Mouse (Mus musculus) embryo, embryonic 11.5 days (tissue): ENCODE results near the gene Eml1.

ENCODE experiments used
- DNase-seq: peaks from one replicate; pipeline ENCODE4 v3.0.0-alpha.2; 2012; ENCODE audit warnings: low read depth, low spot score

Eml1 gene

DNA sequence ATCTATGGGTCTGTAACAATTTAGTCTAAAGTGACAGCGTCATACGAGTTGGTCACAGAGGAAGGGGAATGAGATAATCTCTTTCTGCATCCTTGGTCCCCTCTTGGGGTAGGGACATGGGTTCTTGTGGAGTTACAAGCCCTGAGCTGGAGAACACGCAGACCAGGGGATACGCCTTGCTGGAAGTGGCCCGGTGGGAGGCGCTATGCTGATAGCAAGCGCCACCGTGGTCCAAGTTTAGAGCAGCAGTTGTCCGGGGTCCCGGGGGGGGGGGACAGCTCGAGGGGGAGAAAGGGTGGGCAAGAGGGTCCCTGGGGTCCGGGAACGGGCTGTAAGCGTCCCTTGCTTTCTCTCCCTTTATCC, 51.7 kb downstream of the Eml1 start:
- peak; percentile 53 for DNase-seq

GRCm38 (mm10) chr12:108422858-108423631, 52.3 kb downstream of the Eml1 start:
- DNase-seq, result peak; percentile 63

DNA sequence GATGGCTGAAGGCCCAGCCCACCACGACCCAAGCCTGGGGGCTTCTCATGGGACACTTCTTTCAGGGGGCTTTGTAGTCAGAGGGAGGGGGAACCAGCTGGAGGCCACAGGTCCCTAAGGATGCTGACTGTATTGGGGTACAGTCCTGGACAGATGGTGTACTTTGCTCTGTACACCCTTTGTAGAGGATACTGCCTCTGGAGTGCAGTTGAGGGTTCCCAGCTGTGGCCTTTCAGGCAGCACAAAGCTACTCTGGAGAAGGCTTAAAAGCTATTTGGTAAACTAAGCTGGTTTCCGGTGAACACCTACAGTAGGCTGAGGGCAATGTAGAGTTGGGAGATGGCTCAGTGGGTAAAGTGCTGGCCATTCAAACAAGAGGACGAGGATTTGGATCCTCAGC, 60.2 kb downstream of the Eml1 start:
- no peak for DNase-seq

GRCm38 (mm10) chr12:108431714-108432113, 61.0 kb downstream of the Eml1 start:
- no peak for DNase-seq

- DNase-seq, result no peak
Measured at GRCm38 (mm10) chr12:108432578-108432977, 61.8 kb downstream of the Eml1 start.

DNA sequence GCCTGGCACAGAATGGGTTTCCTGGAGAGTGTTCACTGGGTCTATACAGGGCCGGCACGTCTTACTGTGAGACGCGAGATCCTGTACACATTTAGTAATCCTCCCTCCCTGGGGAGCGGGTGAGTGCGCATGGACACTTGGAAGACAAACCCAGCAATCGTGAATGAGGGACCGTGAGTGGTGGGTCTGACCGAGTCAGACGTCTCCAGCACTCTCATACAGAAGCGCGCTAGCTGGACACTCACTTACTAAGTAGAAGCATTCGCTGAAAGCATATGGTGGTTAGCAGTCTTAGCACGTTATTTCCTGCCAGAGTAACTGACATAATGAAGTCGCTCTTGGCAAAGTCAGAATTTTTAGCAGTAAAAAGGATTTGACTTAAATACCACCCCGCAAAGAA, 62.3 kb downstream of the Eml1 start:
- DNase-seq, result no peak

DNA sequence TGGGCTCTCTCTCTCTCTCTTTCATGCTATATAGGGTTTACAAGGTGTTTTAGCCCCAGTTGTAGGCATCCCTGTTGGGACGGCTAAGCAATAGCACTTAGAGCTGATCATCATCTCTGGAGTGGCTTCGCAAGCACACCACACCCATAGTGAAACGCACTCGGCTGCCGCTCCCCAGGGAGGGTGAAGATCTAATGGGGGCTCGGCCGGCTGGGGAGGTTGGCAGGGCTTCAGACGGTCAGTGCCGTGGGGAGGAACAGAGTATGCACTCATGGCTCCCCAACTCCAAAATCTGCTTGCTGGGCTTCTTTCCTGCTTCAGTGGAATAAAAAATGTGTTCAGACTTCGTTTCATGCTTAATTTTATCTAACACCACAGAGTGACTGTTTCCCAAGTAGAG, 62.7 kb downstream of the Eml1 start:
- DNase-seq, result no peak

DNA sequence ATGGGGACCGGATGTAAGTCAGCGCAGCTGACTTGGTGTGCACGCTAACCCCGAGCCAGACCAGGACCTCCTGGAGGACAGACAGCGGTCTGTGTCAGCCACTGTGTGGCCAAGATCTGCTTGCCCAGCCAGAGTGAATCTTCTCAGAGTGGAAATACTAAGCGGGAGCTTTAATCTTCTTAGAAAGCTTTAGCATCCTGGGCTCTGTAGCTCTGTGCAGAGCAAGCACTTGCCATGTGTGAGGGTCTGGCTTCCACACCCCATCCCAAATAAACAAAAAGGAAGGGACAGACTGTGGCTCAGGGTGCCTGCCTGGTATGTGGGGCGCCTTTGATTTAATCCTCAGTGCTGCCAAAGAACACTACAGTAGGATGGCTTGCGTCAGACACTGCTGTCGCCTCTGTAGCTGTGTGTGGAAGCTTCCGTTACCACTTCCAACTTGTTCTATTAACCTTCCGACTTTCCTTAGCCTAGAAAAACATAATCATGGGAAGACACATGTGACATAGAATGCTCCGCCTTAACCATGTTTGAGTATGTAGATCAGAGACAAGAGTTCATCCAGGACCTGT, 64.8 kb downstream of the Eml1 start:
- no peak for DNase-seq

DNA sequence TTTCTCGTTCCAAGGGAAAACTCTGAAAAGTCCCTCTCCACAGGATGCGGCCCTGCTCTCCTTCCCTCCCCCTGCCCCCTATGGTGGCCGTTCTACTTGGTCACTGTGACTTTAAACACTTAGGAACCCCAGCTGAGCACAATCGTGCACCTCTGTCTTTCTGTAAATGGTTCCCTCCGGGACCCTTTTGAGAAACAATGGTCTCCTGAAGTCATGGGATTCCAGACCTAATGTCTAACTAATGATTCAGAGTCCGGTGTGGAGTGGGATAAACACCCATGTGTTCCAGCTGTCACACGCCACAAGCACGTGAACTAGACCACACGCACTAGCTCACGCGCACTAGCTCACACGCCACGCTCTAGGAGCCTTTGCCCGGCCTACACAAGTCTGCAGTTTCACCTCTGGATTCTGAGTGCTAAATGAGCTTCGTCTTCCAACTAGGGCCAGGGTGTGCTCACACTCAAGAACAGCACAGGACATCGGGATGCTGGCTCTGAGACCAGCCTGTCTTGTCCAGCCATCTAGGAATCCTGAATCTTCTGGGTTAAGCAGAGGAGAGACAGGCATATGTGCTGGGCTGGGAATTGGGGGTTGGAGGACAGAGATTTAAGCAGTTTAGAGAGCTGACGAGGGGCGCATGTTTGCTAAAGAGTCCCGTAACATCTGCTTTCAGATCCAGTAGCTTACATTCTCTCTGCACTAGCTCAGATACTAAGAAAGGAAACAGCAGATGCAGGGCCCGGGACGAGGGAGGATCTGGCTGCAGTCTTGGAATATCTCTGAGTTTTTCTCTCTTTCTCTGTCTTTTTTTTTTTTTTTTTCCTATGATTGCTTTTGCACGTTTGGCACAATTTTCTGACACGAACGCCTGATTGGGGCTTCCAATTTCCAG, 65.5 kb downstream of the Eml1 start:
- no peak for DNase-seq

- no peak for DNase-seq
Measured at GRCm38 (mm10) chr12:108437446-108437845, 66.7 kb downstream of the Eml1 start.

DNA sequence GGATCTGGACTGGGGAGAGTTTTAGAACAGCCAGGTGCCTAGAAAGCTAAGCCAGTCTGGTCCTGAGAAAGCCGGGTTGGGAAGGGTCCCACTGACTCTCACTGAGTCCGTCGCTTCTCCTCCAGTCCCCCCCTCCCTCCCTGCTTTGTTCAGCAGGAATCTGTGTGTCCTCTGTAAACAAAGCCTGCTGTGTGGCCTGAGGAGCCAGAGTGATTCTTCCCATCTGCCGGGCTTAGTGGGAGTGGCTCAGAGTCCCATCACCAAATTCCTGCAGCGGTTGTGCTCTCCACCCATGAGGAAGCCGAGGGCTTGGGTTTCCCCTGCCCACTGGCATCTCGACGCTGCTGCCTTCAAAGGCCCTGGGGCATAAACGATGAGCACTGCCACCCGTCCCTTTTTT, 72.5 kb downstream of the Eml1 start:
- DNase-seq, result peak; percentile 50

- no peak for DNase-seq
Measured at GRCm38 (mm10) chr12:108443708-108444107, 73.0 kb downstream of the Eml1 start.

GRCm38 (mm10) chr12:108444166-108445115, 73.7 kb downstream of the Eml1 start:
- no peak for DNase-seq

GRCm38 (mm10) chr12:108446721-108447120, 76.0 kb downstream of the Eml1 start:
- DNase-seq, result no peak

GRCm38 (mm10) chr12:108448396-108448795, 77.6 kb downstream of the Eml1 start:
- no peak for DNase-seq

DNA sequence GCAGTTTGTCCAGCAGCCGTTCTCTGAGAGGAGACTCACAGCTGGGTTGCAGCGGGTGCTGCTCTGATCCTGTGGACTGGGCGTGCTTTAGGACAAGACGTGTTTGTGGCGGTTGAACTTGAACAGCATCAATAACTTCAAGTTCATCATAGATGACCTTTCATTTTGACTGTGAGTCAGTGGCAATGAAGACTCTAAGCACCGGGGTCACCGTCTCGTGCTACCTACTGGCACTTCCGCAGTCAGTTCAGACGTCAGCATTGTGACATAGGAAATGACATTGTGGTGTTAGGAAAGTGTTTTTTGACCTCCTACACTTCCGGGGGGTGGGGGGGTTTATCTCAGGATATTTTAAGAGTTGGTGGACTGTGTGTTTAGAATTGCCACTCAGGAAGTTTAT, 79.2 kb downstream of the Eml1 start:
- no peak for DNase-seq

- DNase-seq, result no peak
Measured at GRCm38 (mm10) chr12:108450546-108450945, 79.8 kb downstream of the Eml1 start.

GRCm38 (mm10) chr12:108452151-108452874, 81.6 kb downstream of the Eml1 start:
- no peak for DNase-seq

DNA sequence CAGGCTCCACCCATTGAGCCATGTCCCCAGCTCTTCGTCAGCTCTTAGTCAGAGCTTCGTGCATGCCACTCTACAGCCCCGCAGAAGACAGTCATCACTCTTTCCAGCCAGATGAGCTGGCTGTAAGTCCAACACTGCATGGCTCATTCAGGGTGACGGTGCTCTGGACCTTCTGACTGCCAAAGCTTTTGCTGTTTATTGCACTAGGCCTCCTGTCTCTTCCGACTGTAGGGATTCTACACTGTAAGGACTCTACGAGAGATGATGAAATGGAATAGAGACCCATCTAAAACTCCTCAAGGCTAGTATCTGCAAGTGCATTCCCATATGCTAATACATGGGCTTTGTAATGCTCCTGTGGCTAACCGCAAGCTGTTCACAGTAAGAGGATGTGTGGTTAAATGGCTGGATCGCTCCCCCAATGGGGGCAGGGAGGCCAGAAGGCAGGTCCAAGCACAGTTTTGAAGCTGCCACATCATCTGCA, 82.8 kb downstream of the Eml1 start:
- no peak for DNase-seq

GRCm38 (mm10) chr12:108455004-108455403, 84.2 kb downstream of the Eml1 start:
- no peak for DNase-seq

- no peak for DNase-seq
Measured at GRCm38 (mm10) chr12:108472898-108473297, 102.1 kb downstream of the Eml1 start.
